Mouse (Mus musculus) ZHBTc4 (cell line): ENCODE data around the gene Tom1l2.

Experiments used
- DNase-seq: peaks from one replicate; pipeline ENCODE4 v3.0.0-alpha.2; 2011; ENCODE audit warnings: low read depth, low spot score

Gene Tom1l2

GRCm38 (mm10) chr11:60352559-60353411 is at the start of gene Tom1l2, which contains the start of gene Drc3:
TSS of gene Tom1l2 (minus strand) at chr11:60352905.
TSS of gene Drc3 (plus strand) at chr11:60353329.
- DNase-seq: peak; percentile 100

GRCm38 (mm10) chr11:60397172-60397571 is 44.5 kb upstream of the Tom1l2 start:
- DNase-seq: no peak

DNA sequence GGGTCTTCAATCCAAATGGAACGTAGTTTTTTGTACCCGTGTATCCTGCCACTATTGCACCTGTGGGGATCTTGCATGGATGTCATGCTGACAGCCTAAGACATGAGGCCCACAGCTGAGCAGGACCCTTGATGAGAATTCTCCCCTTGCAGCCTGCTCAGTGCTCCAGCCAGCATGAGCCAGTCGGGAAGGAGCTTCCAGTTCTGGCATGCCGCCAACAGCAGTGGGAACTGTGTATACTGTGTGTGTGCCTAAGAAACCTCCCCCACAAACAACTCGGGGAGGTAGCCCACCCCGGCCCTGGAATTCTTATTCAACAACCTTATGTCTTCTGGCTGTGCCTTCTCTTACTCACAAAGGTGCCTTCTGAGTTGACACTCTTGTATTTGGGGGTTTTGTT is 43.8 kb upstream of the Tom1l2 start:
- peak; percentile 18 for DNase-seq

DNA sequence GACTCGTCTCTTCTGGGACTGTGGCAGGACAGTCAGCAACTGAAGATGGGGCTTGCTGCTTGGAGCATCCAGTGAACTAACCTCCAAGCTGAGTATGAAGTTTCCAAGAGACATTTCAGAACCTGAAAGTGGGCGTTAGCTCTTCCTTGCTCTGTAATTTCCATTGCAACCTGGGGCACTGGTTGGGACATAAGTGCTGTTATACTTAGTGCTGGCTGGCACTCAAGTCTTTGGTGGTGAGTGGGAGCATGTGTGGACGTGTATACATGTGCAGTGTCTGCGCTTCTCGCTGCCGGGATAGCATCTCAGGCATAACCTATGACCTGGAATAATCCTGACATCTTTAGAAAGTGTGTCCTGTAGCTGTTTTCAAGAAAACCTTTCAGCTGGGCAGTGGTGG is 38.6 kb upstream of the Tom1l2 start:
- DNase-seq: no peak

GRCm38 (mm10) chr11:60387944-60388343 is 35.2 kb upstream of the Tom1l2 start:
- DNase-seq: no peak

GRCm38 (mm10) chr11:60385946-60386345 is 33.2 kb upstream of the Tom1l2 start:
- DNase-seq: no peak

- peak; percentile 55 for DNase-seq
These were observed 32.2 kb upstream of the Tom1l2 start for GRCm38 (mm10) chr11:60384762-60385421.

DNA sequence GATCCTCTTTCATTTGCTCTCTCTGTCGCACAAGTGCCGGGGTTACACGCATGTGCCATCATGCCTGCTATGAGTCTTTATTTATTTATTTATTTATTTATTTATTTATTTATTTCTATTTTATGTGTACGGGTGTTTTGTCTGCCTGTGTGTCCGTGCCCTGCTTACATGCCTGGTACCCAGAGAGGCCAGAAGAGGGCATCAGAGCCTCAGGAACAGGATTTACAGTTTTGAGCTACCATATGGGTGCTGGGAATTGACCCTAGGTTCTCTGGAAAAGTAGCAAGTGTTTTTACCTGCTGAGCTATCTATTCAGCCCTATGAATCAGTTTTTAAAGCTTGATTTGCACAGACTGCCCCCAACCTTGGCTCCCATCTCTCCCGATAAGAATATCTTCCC is 30.8 kb upstream of the Tom1l2 start:
- DNase-seq: peak; percentile 56

DNA sequence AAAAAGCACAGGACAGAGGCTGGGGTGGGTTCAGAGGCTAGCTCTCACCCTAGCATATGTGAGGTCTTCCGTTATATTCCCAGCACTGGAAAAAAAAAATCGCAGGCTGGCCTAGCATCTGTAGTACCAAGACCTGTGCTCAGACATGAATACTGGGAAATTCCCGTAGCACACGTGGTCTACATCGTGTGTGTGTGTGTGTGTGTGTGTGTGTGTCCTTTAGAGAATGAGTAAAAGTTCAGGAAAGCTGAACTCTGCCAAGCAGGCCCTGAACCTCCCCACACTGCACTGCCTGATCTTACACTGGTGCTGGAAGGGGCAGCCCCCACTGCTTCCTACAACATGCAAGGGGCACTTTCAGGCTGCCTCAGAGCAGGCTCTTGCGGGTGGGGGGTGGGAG is 21.8 kb upstream of the Tom1l2 start:
- no peak for DNase-seq

- no peak for DNase-seq
These were observed 17.7 kb upstream of the Tom1l2 start for GRCm38 (mm10) chr11:60370431-60370830.

DNA sequence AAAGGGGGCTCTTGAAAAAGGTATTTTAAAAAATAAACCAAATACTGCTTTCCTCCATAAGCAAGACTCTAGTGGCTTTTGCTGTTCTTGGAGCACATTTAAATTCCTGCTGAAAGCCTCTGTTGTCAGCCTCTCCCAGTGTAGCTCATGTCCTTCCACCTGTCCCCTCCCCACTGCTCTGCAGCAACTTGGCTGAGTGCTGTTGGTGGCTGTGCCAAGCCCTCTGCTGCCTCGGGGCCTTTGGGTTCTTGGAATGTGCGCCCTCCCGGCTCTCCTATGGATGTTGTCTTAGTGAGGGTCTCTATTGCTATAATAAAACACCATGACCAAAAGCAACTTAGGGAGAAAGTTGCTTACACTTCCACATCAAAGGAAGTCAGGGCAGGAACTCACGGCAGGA is 16.7 kb upstream of the Tom1l2 start:
- DNase-seq: no peak

DNA sequence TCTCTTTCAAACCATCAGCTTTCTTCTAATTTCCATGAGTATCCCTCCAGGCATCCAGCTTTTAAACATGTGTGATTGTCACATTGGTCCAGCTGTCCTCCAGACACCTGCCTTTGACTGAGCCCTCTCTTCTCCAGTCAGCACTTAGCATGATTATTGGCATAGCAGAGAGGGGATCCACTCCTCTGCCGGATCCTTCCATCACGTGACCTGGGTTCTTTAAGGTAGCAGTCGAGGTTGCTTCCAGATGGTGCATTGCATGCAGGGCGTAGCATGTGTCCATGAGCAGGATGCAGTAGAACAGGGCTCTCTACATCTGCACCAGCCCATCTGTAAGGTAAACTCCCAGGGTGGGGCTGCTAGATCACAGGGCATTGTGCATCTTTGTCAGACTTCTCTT is 16.2 kb upstream of the Tom1l2 start:
- DNase-seq: no peak

GRCm38 (mm10) chr11:60367256-60367655 is 14.6 kb upstream of the Tom1l2 start:
- peak; percentile 67 for DNase-seq

- peak; percentile 64 for DNase-seq
These were observed 13.7 kb upstream of the Tom1l2 start for GRCm38 (mm10) chr11:60366239-60367019.

DNA sequence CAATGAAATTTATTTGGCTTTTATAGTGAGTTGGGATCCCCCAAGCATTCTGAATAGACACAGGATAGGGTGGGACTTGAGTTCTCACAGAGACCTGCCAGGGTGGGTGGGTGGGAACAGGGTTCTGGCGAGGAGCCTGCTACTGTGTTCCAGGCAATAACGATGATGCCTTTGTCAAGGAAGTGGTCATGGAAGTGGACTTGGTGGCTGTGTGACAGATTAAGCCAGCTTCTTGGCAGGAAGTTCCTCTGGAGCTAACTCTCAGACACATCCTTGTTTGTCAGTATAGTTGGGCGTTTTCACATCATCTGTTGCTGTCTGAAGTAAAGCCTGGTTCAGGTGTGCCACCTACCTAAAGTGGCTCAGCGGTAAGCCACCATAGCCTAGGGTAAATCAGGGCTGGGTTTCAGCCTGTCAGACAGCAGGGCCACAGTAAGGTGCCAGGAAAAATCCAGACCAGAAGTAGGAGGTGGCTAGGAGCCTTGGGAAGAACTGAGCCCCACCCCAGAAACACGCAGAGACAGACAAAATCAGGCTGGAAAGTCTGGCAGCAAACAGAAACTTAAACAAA is 8.0 kb upstream of the Tom1l2 start:
- no peak for DNase-seq

GRCm38 (mm10) chr11:60359936-60360335 is 7.2 kb upstream of the Tom1l2 start:
- DNase-seq: no peak

DNA sequence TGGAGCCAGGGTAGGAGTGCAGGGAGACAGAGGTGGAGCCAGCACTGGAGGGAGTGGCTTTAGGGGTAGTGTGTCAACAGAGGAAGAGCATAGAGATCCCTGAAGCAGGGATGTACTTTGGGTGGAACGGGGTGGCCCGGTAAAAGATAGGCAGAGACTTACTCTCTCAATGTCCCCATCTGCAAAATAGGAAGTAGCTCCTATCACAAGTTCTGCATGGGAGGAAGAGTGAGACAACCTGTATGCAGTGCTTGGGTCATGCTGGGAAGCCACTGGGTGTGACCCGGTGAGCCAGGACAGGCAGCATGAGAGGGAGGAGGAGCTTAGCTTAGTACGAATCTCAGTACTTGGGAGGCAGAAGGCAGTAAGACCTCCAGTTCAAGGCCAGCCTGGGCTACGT is 6.4 kb upstream of the Tom1l2 start:
- DNase-seq: peak; percentile 23

GRCm38 (mm10) chr11:60358548-60358947 is 5.8 kb upstream of the Tom1l2 start:
- DNase-seq: no peak

GRCm38 (mm10) chr11:60357116-60357515 is 4.4 kb upstream of the Tom1l2 start:
- DNase-seq: no peak

DNA sequence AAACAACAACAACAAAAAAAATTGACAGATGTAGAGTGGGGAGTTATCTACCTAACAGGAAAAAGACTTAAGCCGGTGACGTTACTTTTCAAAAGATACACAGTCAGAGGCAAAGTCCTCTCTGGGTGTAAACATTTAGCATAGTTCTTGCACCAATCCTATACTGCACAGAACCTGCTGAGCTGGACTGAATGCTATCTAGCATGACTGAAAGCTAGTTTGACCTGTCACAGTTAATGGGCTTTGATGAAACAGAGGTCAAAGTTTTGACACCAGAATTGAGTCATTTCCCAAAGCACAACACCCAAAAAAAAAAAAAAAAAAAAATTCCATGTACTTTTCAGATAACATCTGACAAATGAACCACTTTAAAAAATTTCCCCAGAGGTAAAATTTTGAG is 3.2 kb upstream of the Tom1l2 start:
- DNase-seq: no peak

DNA sequence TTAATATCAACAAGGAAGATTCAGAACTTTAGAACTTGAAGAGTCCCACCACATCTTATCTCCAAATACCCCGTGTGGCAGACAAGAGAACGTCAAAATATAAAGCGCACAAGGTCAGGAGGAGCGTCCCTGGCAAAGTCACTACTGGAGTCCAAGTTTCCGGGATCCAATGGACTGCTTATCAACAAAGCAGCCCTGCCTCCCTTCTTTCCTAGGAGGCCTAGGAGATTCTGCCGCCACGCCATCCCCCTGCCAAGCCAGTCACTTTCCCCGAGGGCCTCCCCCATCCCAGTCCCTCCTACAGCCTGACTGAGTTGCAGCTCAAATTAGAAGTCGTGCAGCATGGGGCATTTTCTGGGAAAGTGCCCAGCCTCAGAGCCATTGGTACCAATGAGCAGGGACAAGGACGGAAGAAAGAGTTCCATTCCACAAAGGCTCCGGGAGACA is 757 bp downstream of the Tom1l2 start:
- DNase-seq: no peak

DNA sequence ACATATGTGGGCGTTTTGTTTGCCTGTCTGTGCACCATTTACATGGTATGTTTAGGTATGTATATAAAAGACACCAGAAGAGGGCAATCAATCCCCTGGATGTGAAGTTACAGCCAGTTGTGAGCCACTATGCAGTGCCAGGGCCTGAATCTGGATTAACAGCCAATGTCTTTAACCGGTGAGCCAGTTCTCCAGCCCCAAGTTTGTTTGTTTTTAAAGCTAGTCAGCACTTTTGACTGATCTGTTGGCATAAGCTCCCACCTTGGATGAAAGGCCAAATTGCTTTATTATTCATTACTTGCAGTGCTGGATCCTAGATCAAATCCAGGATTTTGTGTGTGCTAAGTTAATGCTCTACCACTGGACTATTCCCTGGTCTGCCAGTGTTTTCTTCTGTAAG is 1.3 kb downstream of the Tom1l2 start:
- no peak for DNase-seq
